Mouse (Mus musculus): ENCODE results near the gene Cacna1f. TPM values are rescaled to one million over a fixed set of nuclear protein-coding genes. Genes with fewer than 3 reads are reported as not detected.

Cacna1f gene
- under 1 TPM in 1 of 2 experiments, not detected in 1; 0.07 TPM for total RNA-seq (2021)
- 0.06 TPM in 1 of 2 replicates, not detected in the other for polyA plus RNA-seq (2012; rRNA removed)
- long read RNA-seq = 0 reads

DNA sequence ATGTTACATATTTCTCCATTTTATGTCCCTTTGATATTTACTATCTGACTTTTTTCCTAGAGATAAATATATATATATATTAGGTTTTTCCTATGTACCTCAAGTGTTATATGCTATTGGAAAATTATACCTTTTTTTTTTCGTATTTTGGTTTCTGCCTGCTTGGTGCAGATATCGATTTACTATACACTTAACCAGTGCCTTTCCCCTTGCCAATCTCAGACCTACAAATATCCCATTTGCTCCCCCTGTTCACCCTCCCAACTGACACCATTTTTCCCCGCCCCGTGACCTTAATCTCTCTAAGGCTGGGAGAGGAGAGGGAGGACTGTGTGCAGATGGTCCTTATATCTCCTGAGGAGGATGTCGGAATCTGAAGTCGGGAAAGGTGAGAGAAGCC lies at the start of gene Cacna1f:
Gene Cacna1f, plus strand, starts transcription at position 301 of the 400 bp plus-strand sequence.
- no peak for DNase-seq

DNA sequence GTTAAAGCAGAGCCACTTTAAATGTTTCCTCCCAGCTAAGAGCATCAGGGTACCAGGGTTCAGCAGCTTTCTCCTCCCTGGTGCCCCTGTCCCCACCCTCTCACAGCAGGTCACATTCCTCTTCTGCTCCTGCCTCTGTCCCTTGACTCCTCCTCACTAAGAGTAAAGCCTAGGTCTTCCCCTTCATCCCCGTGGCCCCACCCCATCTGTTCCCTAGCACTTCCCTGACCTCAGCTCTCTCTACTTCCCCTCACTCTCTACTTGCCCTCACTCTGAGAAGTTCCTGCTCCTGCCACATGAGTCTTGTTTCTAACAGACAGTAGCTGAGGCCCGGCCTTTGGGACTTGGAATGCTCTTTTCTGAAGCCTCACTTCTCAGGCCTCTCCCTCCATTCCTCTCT lies 43.8 kb upstream of the Cacna1f start:
- no peak for DNase-seq

DNA sequence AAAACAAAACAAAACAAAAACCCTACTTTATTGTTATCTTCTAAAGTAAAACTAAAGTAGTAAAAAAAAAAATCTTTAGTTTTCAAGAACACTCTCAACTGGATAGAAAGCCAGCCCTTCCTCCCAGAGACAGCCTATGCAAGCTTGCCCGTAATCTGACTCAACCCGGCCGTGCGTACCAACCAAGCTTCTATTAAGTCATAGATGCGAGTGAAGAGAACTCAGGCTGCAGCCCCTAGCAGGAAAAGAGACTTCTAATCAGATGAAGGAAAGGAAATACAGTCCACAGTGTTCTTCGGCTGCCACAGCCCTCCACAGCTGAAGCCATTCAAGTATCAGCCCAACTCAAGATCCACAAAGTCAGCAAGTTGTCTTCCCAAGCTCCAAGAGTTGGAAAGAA lies 40.5 kb upstream of the Cacna1f start:
- DNase-seq = no peak

DNA sequence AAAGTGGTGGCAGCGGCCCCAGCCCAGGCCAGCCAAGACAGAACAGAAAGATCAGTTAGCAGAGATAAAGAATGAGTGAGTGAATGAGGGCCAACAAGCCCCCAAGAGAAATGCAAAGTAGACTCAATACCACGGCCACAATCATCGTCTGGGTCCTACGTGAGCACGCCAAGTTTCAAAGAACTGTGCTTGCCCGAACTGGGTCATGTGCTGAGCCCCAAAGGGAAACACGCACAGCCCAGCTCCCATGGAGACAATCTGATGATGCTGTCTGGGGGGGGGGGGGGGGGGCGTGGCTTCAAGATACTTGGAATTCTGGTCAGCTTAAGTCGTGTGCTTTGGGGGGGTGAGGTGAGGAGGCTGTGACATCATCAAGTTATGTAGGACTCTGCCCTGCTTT lies 39.4 kb upstream of the Cacna1f start:
- DNase-seq = no peak

DNA sequence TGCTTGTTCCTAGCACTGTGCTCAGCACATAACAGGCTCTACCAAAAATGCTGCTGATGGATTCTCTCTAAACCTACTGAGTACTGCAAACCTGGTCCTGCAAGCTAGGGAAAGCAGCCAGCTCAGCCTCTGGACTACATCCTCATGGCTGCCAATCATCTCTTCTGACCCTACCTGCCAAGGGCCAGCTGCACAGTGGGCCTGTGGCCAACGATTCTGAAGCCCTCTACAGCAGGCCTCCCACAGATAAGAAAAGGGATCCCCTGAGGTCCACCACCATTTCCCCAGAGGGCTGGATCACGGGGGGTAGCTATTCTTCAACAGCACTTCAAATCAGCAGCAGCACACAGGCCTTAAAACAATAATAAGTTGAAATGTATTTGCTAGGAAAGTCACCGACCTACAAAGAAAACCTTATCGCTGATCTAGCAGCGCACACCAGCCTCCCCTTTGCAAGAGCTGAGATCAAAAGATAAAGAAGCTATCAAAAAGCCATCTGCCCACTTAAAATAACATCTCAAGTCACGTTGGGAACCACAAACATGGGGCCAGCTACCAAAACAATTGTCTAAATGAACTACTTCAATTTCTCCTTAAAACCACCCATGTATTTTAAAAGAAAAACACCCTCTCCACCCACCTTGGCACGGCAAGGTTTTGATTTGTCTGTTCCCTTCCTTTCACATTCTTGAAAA lies 36.3 kb upstream of the Cacna1f start:
- no peak for DNase-seq

DNA sequence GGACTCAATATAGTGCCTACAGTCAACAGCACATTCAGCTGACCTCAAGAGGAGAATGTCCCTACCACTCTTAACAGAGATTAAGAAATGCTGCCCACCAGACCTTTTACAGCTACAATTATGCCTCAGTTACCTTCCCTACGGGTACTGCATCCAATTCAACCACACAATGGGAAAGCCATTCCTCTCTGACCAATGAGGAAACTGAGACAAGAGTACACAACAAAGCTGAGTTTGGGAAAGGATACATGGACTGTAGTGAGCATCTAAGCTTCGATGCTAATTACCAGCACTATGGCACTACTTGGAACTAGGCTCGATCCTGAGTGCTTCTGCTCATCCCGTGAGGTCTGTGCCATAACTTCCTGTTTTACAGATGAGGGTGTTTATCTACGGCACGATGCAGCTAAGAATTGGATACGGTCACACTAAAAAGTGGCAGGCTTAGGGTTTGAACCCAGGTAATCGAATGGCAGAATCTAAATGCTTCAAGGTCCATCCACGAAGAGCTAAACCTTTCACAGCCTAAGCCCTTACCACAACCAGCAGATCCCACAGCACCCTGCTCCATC lies 35.2 kb upstream of the Cacna1f start:
- no peak for DNase-seq

DNA sequence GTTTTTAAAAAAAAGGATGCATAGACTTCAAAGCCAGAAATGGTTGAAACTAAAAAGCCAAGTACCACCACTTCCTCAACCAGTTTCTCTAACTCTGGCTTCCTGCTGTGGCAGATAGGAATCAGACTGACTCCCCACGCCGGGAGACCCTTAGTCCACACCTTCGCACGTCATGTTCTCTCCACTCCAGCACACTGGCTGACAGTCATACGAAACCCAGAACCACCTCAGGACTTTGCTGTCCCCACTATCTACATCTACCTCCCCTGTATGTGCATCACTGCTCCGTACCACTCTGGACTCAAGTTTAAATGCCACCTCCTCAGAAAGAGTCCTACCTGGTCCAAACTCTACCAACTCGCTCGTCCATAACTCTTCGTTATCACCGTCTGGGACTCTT lies 34.4 kb upstream of the Cacna1f start:
- no peak for DNase-seq

DNA sequence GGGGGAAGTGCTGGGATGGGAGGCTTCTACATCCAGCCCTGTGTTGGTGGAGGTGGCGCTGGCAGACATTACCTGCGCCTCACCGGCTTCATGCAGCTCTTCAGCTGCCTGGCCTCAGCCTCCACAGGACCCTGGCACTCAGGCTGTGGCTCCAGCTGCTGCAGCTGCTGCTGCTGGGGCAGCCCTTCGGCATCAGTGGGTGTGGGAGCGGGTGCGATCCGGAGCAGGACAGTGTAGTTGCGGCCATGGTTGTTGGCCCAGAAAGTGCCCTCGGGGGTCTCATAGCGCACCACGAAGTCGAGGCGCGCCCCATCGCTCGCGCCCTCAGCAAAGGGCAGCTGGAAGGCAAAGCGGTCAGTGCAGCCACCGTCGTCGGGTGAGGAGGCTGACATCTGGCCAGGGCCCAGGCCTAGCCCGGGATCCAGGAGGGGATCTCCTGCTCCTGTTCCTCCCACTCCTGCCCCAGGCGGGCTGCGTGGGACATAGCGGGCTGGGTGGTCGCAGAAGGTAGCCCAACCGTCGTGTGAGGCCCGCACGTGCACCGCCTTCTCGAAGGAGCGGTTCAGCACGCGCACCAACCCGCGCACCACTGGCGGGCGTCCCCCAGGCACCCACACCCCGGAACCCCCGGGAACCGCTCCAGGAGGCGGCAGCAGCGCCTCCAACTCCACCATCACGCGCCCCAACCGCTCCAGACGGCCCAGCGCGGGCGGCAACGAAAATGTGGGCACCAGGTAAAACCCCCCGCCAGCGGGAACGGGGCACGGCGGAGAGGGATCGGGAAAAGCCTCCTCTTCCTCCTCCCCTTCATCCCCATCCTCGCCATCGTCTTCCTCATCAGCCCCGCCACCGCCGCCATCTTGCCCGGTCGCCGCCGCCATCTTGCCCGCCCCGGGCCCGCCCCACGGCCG lies 33.5 kb upstream of the Cacna1f start, which contains the start of gene Foxp3:
Gene Foxp3, plus strand, starts transcription at position 469 of the 911 bp plus-strand sequence.
- DNase-seq = no peak

DNA sequence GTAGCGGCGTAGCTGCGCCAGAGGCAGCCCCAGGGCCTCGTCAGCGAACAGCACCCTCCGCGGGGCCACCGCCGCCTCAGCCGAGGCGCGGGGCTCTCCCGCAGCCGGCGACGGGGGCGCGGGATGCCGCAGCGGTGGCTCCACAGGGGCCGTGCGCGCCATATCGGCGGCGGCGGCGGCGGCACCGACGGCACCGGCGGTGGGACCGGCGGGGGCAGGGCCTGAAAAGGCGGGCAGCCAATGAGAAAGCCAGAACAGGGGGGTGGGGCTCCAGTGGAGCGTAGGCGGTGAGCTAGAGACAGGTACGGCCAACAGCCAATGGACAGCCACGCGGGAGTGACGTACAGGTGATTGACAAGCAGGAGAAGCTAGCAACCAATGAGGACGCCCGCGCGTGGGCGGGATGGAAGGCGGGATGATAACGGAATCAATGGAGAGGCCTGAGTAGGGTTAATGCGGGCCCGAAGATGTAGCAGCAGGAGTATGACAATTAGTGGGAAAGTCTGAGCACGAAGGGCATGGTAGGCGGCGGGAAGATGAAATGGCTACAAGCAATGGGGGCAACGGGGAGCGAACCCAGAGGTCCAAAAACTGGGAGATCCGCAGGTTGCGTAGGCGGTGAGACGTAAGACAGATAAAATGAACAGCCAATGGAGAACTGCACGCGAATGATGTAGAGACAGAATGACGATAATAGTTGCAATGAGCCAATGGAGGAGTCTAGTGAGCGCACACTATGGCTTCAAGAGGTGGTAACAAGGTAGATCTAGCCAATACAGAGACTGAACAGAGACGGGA lies 32.6 kb upstream of the Cacna1f start, which contains the start of gene Ppp1r3f:
Gene Ppp1r3f, minus strand, starts transcription at position 197 of the 798 bp plus-strand sequence.
- peak; percentile 96 for DNase-seq

DNA sequence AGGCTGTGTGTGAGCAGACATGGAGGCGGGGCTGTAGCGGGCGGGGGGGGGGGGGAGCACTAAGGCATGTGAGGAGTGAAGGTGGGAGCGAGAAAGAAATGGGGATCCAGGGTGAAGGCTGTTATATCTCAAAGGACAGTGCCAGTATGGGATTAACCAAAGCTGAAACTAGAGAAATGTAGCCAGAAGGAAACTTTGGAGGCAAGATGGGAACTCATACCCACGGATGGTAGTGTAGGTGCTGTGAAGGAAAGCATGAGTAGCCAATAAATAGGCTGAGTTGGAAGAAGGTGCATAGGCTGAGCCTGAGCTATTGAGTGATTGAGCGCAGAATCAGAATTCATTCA lies 32.0 kb upstream of the Cacna1f start:
- no peak for DNase-seq

DNA sequence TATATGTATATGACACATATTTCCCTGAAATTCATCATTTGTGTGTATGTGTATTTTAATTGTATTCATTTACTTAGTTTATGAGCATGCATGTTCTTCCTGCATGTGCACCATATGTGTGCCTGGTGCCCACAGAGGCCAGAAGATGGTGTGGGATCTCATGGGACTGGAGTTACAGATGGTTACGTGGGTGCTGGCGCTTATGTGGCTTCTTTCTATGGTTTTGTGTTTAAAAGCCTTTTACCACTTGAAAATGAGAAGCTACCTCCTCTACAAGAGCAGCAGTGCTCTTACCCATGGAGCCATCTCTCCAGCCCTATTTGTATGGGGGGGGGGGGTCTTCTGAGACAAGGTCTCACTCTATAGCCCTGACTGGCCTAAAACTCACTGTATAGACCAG lies 25.7 kb upstream of the Cacna1f start:
- DNase-seq = no peak

DNA sequence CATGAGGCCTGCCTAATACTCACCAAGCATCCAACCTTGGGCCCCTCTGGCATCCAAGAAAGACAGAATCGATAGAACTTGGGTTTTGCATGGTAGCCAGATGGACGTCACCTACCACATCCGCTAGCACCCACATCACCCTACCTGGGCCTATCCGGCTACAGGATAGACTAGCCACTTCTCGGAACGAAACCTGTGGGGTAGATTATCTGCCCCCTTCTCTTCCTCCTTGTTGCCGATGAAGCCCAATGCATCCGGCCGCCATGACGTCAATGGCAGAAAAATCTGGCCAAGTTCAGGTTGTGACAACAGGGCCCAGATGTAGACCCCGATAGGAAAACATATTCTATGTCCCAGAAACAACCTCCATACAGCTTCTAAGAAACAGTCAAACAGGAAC lies 23.0 kb upstream of the Cacna1f start:
- DNase-seq = no peak

DNA sequence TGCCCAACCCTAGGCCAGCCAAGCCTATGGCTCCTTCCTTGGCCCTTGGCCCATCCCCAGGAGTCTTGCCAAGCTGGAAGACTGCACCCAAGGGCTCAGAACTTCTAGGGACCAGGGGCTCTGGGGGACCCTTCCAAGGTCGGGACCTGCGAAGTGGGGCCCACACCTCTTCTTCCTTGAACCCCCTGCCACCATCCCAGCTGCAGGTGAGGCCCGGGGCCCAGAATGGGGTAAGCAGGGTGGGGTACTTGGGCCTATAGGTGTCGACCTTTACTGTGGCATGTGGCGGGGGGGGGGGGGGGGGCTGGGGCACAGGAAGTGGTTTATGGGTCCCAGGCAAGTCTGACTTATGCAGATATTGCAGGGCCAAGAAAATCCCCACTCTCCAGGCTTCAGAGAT lies 20.5 kb upstream of the Cacna1f start:
- no peak for DNase-seq

DNA sequence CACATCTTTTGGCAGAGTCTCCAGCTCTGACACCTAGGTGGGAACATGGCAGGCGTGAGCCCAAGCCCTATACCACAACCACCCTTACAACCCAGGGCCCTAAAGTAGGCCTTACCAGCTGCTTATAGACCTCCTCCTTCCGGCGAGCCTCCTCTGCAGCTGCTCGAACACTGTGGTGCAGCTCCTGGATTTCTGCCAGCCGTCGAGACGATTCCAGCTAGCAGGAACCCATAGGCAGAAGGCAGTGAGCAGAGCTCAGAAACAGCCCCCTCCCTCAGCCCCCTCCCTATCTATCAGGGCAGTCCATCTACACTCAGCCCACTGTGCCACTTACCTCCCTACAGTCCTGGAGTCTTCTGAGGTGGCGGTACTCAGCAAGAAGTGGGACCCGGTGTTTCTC lies 11.5 kb upstream of the Cacna1f start:
- no peak for DNase-seq

DNA sequence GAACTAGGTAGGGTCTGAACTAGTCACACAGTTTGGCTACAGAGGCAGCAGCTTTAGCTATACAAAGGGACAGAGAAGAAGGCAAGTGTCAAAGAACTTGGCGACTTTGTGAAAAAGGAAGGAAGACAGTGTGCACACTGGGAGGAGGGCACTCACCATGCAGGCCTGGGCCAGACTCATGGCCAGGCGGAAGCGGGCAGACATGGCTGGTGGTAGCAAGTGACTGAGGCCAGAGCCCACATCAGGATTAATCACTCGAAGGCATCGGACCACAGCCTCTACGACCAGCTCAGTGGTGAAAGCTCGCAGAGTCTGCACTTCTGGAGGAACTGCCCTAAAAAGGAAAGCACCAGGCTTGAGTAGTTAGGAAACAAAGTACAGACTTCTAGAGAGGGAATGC lies 2.9 kb upstream of the Cacna1f start:
- DNase-seq = no peak

DNA sequence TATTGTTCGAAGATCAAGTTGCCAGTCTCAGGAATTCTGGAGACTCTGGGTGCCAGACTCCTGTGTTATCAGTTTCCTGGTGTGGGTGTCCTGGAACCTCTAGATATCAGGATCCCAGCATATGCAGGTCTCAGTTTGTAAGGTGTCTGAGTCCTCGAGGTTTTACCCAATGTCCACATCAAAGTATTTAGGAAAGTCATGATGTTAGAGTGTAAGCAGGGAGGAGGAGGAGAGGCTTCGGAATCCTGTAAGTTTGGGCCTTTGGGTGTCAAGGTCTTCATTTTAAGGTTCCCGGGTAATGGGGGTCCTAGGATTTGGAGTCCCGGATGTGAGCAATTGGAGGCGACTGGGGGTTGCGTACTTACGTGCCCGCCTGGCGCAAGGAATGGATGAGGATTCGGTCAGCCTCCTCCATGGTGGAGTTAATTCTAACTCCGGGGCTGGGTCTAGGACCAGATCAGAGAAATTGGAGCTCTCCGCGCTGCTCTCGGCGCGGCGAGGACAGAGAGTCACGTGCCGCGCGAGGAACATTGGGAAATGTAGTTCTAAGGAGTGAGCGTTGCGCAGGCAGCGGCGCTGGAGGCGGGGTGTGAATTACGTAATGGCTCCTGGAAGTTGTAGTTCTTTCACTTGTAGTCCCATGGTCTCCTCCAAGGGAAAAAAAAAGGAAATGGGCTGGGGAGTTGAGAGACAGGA lies 1.9 kb upstream of the Cacna1f start, which contains the start of gene Ccdc22:
Gene Ccdc22, minus strand, starts transcription at position 639 of the 696 bp plus-strand sequence.
- DNase-seq = peak; percentile 89

DNA sequence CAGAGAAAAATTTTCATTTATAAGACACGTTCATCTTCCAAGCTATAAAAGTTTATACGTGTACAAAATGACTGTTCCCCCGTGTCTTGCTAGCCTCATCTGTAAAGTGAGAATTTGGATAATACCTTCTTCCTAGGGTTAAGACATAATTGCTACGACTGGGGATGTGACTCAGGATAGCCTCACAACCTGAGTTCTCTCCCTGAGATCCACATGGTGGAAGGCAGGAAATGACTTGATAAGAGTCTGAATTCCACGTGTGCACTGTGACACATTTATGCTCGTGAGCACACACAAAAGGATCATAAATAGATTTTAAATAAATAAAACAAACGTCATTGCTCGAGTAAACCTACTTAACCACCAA lies 1.3 kb upstream of the Cacna1f start:
- no peak for DNase-seq

DNA sequence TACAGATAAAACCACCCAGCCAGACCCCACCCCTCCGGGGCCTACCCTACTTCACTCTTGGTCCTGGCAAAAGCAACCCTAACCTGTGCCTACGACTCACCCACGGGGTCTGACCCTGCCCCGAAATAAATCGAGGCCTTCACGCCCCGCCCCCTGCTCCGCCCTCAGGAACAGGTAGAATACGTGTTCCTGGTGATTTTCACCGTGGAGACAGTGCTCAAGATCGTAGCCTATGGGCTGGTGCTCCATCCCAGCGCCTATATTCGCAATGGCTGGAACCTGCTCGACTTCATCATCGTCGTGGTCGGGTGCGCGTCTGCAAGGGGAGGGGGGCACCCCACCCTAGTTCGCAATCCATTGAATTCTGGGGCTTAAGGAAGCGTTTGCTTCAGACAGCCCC lies 3.2 kb downstream of the Cacna1f start:
- no peak for DNase-seq

DNA sequence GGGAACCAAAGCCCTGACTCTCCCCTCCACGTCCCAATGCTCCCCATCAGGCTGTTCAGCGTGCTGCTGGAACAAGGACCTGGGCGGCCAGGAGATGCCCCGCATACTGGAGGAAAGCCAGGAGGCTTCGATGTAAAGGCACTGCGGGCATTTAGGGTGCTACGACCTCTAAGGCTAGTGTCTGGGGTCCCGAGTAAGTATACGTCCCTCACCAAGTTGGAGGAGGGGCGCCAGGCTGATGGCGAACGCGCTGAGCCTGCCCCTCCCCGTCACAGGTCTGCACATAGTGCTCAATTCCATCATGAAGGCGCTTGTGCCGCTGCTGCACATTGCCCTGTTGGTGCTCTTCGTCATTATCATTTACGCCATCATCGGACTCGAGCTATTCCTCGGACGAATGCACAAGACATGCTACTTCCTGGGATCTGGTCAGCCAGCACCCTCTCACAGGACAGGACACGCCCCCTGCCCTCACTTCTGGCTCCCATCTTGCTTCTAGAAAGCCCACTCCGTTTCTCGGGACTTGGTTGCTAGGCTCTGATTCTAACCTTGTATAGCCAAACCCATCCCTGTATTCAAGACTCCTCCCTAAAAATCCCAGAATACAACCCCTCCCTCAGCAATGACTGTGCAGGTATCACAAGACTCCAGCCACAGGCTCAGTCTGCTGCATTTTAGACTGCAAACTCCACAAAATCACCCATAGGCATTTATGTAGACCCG lies 3.8 kb downstream of the Cacna1f start:
- no peak for DNase-seq

DNA sequence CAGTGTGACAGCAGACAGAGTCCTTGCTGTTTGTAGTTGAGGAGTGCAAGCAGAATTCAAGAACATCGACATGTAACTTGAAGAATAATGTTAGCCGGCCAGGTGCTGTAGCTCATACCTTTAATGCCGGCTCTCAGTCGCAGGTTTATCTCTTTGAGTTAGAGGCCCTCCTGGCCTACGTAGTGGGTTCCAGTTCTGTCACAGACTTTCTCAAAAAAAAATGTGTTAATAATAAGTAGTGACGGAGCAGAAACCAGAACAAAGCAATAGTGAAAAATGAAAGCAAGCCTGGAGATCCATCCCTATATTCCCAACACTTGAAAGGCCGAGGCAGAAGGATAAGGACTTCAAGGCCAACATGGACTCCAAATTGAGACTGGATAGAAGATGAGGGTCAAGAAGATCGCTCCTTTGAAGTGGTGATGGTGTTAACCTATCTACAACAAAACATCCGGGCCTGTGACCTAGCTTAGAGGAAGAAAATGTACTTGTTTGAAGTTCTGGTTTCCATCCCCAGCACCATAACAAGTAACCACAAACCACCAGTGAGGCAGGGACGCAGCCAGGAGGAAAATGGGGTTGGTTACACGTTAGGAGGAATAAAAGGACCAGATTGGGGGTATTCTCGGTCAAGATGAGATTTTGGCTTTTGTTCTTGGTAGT lies 11.1 kb downstream of the Cacna1f start:
- no peak for DNase-seq

Data from adrenal gland, adult 2 months (tissue).